Mouse (Mus musculus): ENCODE results near the gene Clec2i. TPM values are rescaled to one million over a fixed set of nuclear protein-coding genes. Genes with fewer than 3 reads are reported as not detected.
"Not testable (repeated sequence)": the region's sequence is repeated elsewhere in the genome, so short reads cannot be mapped to it uniquely, and the experiment has no call there.

Clec2i gene
- under 1 TPM in 1 of 2 experiments, not detected in 1; 0.18 TPM for total RNA-seq (2021)
- long read RNA-seq, experiment 1 = 0 reads
- long read RNA-seq, experiment 2 = 0 reads

- intact Hi-C loops (cut with DNase I) = loop anchor here (10.0 kb wide), 1 partner anchor 1202 kb away; no protein-coding TSS in a partner anchor
- DNase-seq = not testable (repeated sequence)
These were observed at the start of gene Clec2i for GRCm38 (mm10) chr6:128887091-128887790. TSS of gene Clec2i (plus strand) at chr6:128887588.

- intact Hi-C loops (cut with DNase I) = loop anchor here (1.0 to 10.0 kb wide), 3 partner anchors 33 to 394 kb away; no protein-coding TSS in a partner anchor
- DNase-seq = peak; percentile 82 to 93
These were observed 48.8 kb upstream of the Clec2i start for GRCm38 (mm10) chr6:128838342-128839265.

- intact Hi-C loops (cut with DNase I) = loop anchor here (1.0 to 10.0 kb wide), 2 partner anchors 75 to 395 kb away; no protein-coding TSS in a partner anchor
These were observed 48.1 kb upstream of the Clec2i start for GRCm38 (mm10) chr6:128839266-128839771.

GRCm38 (mm10) chr6:128839921-128840320, 47.5 kb upstream of the Clec2i start:
- intact Hi-C loops (cut with DNase I) = loop anchor here (1.0 to 10.0 kb wide), 3 partner anchors 76 to 695 kb away; partner anchors contain the start of gene Gabarapl1

More at GRCm38 (mm10) chr6:128839266-128839771, 48.1 kb upstream of the Clec2i start:
- DNase-seq = peak; percentile 77 to 81

GRCm38 (mm10) chr6:128840669-128841068, 46.7 kb upstream of the Clec2i start:
- intact Hi-C loops (cut with DNase I) = loop anchor here (10.0 kb wide), 1 partner anchor 694 kb away; the partner anchor contains the start of gene Gabarapl1
- not testable (repeated sequence) for DNase-seq

More at GRCm38 (mm10) chr6:128839921-128840320, 47.5 kb upstream of the Clec2i start:
- no peak for DNase-seq

- intact Hi-C loops (cut with DNase I) = loop anchor here (10.0 kb wide), 1 partner anchor 693 kb away; the partner anchor contains the start of gene Gabarapl1
- DNase-seq = no peak
These were observed 45.9 kb upstream of the Clec2i start for GRCm38 (mm10) chr6:128841327-128842089.

GRCm38 (mm10) chr6:128842356-128842944, 44.9 kb upstream of the Clec2i start:
- DNase-seq = no peak
- intact Hi-C loops (cut with DNase I) = loop anchor here (10.0 kb wide), 1 partner anchor 692 kb away; the partner anchor contains the start of gene Gabarapl1

- DNase-seq = peak; percentile 77 to 91
- intact Hi-C loops (cut with DNase I) = loop anchor here (10.0 kb wide), 1 partner anchor 692 kb away; the partner anchor contains the start of gene Gabarapl1
These were observed 44.4 kb upstream of the Clec2i start for GRCm38 (mm10) chr6:128842945-128843478.

GRCm38 (mm10) chr6:128843479-128843992, 43.9 kb upstream of the Clec2i start:
- DNase-seq = peak; percentile 51 to 64
- intact Hi-C loops (cut with DNase I) = loop anchor here (10.0 kb wide), 1 partner anchor 691 kb away; the partner anchor contains the start of gene Gabarapl1

GRCm38 (mm10) chr6:128844131-128844530, 43.3 kb upstream of the Clec2i start:
- intact Hi-C loops (cut with DNase I) = loop anchor here (10.0 kb wide), 1 partner anchor 691 kb away; the partner anchor contains the start of gene Gabarapl1
- no peak for DNase-seq

- intact Hi-C loops (cut with DNase I) = loop anchor here (10.0 kb wide), 1 partner anchor 690 kb away; the partner anchor contains the start of gene Gabarapl1
- no peak for DNase-seq
These were observed 42.8 kb upstream of the Clec2i start for GRCm38 (mm10) chr6:128844586-128845080.

GRCm38 (mm10) chr6:128845319-128845979, 41.9 kb upstream of the Clec2i start:
- intact Hi-C loops (cut with DNase I) = loop anchor here (10.0 kb wide), 1 partner anchor 689 kb away; the partner anchor contains the start of gene Gabarapl1
- peak; percentile 79 to 87 for DNase-seq

- no peak for DNase-seq
- intact Hi-C loops (cut with DNase I) = loop anchor here (10.0 kb wide), 1 partner anchor 689 kb away; the partner anchor contains the start of gene Gabarapl1
These were observed 41.3 kb upstream of the Clec2i start for GRCm38 (mm10) chr6:128845998-128846542.

GRCm38 (mm10) chr6:128847401-128847800, 40.0 kb upstream of the Clec2i start:
- intact Hi-C loops (cut with DNase I) = loop anchor here (10.0 kb wide), 1 partner anchor 687 kb away; the partner anchor contains the start of gene Gabarapl1
- no peak for DNase-seq

- peak in 1 of 2 experiments; percentile 39 for DNase-seq
- intact Hi-C loops (cut with DNase I) = loop anchor here (5.0 to 10.0 kb wide), 4 partner anchors 205 to 685 kb away; partner anchors contain the start of gene Gabarapl1
These were observed 37.5 kb upstream of the Clec2i start for GRCm38 (mm10) chr6:128849902-128850301.

GRCm38 (mm10) chr6:128850671-128851070, 36.7 kb upstream of the Clec2i start:
- intact Hi-C loops (cut with DNase I) = loop anchor here (5.0 to 10.0 kb wide), 3 partner anchors 204 to 517 kb away; no protein-coding TSS in a partner anchor
- no peak for DNase-seq

All from gastrocnemius, postnatal 36 days (tissue).